Mouse (Mus musculus) G1E (cell line): Measurements from ENCODE around the gene Cux1. TPM values are rescaled to one million over a fixed set of nuclear protein-coding genes. Genes with fewer than 3 reads are reported as not detected.

ENCODE experiments used
- ATAC-seq: 2 replicates; pipeline ENCODE4 v1.8.0; 2016; ENCODE audit warnings: mild to moderate bottlenecking; ENCODE audit not compliant: insufficient number of reproducible peaks, poor library complexity, low FRiP score, severe bottlenecking; ENCODE audit errors: extremely low read depth
- DNase-seq: peaks from one replicate; pipeline ENCODE4 v3.0.0; 2012; ENCODE audit warnings: low spot score
- H3K27me3 ChIP-seq: 2 replicates; pipeline ENCODE4 v1.6.1; 2012; ENCODE audit warnings: mild to moderate bottlenecking, low read length, inconsistent platforms; ENCODE audit not compliant: insufficient read depth
- H3K36me3 ChIP-seq: replicated peaks from 2 replicates; pipeline ENCODE3; 2012; ENCODE audit warnings: mild to moderate bottlenecking, inconsistent platforms
- H3K4me1 ChIP-seq: 2 replicates; pipeline ENCODE4 v1.6.1; 2012; ENCODE audit warnings: low read depth, low read length, inconsistent platforms, mixed read lengths; ENCODE audit not compliant: insufficient read depth
- H3K4me3 ChIP-seq: 2 replicates; pipeline ENCODE4 v1.5.1; 2012; ENCODE audit warnings: low read depth, mild to moderate bottlenecking, inconsistent platforms, low read length, moderate library complexity, mixed read lengths
- H3K9me3 ChIP-seq: replicated peaks from 2 replicates; pipeline ENCODE4 v1.6.1; 2012; ENCODE audit warnings: inconsistent platforms
- CTCF ChIP-seq: IDR thresholded peaks from 2 replicates; pipeline ENCODE4 v1.5.1; 2012; ENCODE audit warnings: low read depth, low read length, inconsistent platforms, mixed read lengths
- GATA1 ChIP-seq: IDR thresholded peaks from 2 replicates; pipeline ENCODE4 v1.6.1; 2012; ENCODE audit warnings: borderline replicate concordance, low read length, inconsistent platforms, mixed read lengths
- GATA2 ChIP-seq: IDR thresholded peaks from 2 replicates; pipeline ENCODE4 v1.6.1; 2012; ENCODE audit warnings: low read depth, low read length, inconsistent platforms, borderline replicate concordance
- POLR2AphosphoS5 ChIP-seq: IDR thresholded peaks from 2 replicates; pipeline ENCODE4 v1.6.1; 2012; ENCODE audit warnings: low read depth, low read length, inconsistent platforms; ENCODE audit not compliant: insufficient replicate concordance
- TAL1 ChIP-seq: conservative IDR thresholded peaks from 2 replicates; pipeline ENCODE4 v1.6.1; 2012; ENCODE audit warnings: low read depth, low read length, inconsistent platforms, mixed read lengths
- polyA plus RNA-seq: library from polyadenylated mRNA; stranded (reverse); fragments of >175 nt; gene quantifications from 2 replicates; pipeline ENCODE4 v1.2.3, GENCODE M21; 2012
- total RNA-seq, 2 experiments: library from RNA; stranded (forward) in 1 of 2; stranded (reverse) in 1 of 2; fragments of 200-1000 nt in 1 of 2; fragments of >200 nt in 1 of 2; fragmentation: Nextera tagmentation in 1 of 2; gene quantifications; 2 replicates each; pipeline ENCODE4 v1.2.3; 2014 to 2017

Cux1 gene
- total and polyA plus RNA-seq, 3 experiments, result 0.03 to 0.11 TPM; not detected in 1

- Histone ChIP-seq H3K4me3 (no peak overlapping the region), H3K27me3 (peaks cover 6% of the 10 kb centered on the region; the same call in 1 of the 2 replicates), H3K4me1 (no peaks in the 10 kb centered on the region), H3K36me3 (no peaks in the 10 kb centered on the region), H3K9me3 (no peaks in the 10 kb centered on the region)
- TF ChIP-seq CTCF, result no peak
- ATAC-seq, result no peak
- no peak for DNase-seq
Measured at GRCm38 (mm10) chr5:136286566-136286965, 280.7 kb downstream of the Cux1 start.

DNA sequence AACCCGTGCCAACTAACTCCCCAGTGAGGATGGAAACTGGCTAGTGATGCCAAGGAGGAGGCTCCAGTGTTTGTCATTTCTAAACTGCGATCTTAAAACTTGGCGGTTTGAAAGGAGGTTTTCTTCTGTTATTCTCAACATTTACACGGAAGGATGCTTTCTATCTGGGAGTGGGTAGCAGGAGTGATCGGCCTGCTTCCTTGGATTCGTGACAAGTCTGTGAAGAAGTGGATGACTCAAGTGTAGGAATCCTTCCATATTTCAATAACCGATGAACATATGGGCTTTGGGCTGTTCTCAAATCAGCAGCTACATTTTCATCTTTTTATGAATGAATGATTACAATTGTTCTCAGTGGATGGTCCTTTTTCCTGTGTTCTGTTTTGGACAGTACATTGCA, 282.2 kb downstream of the Cux1 start:
- H3K27me3 ChIP-seq, result peaks cover 6% of the 10 kb centered on the region; the same call in 1 of the 2 replicates
- no peak for ATAC-seq
- no peaks in the 10 kb centered on the region for H3K4me1 ChIP-seq
- H3K9me3 ChIP-seq, result no peaks in the 10 kb centered on the region
- H3K4me3 ChIP-seq, result no peak overlapping the region
- no peaks in the 10 kb centered on the region for H3K36me3 ChIP-seq
- no peak for DNase-seq
- TF ChIP-seq GATA2 (no peak), TAL1 (no peak), POLR2AphosphoS5 (no peak), CTCF (no peak), GATA1 (no peak)

DNA sequence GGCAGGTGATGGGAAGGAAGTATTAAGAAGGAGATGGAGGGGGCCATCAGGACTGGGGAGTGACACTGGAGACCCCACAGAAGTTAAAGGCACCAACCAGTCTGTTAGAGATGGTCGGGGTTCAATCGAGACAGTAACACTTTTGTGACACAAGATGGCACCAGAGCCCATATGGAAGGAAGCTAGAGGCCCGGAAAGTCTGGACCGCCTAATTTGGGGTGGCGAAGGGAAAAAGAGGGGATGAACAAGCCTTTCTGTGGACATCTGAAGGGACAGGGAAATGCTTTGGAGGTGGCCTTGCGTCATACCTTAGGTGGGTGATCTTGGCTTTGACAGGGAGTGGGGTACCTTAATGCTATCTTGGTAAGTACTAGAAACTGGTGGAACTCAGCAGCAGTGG, 285.9 kb downstream of the Cux1 start:
- no peak for DNase-seq
- Histone ChIP-seq H3K4me3 (no peak overlapping the region), H3K4me1 (no peaks in the 10 kb centered on the region), H3K27me3 (no peaks in the 10 kb centered on the region), H3K9me3 (no peaks in the 10 kb centered on the region), H3K36me3 (no peaks in the 10 kb centered on the region)
- TF ChIP-seq POLR2AphosphoS5 (no peak), TAL1 (no peak), GATA2 (no peak), CTCF (no peak), GATA1 (no peak)
- ATAC-seq, result no peak

- no peak for TF ChIP-seq GATA2
- no peak for TF ChIP-seq POLR2AphosphoS5
- TF ChIP-seq GATA1, result no peak
- no peak for TF ChIP-seq CTCF
- TF ChIP-seq TAL1, result no peak
- Histone ChIP-seq H3K4me1 (no peaks in the 10 kb centered on the region), H3K4me3 (no peak overlapping the region), H3K27me3 (no peaks in the 10 kb centered on the region), H3K36me3 (no peaks in the 10 kb centered on the region), H3K9me3 (no peaks in the 10 kb centered on the region)
- ATAC-seq, result no peak
- DNase-seq, result no peak
Measured at GRCm38 (mm10) chr5:136274739-136275138, 292.6 kb downstream of the Cux1 start.

DNA sequence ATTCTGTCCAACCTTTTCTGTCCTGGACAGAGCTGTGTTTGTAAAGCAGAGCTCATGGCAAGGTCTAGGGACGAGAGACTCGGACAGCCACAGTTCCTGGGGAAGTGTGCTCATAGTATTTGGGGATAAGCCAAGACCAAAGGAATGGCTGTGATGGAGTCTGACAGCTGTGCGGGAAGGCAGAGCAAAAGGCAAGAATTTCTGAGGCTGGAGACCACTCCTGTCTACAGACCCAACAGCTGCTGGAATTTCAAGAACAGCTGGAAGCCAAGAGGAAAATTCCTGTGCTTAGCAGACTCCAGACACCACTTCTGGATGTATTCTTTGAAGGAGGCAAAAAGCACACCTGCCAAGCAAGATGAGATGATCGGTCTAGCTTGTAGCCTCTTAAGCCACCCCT, 297.4 kb downstream of the Cux1 start:
- Histone ChIP-seq H3K36me3 (no peaks in the 10 kb centered on the region), H3K4me3 (no peak overlapping the region)
- ATAC-seq, result no peak

GRCm38 (mm10) chr5:136266077-136266476, 301.2 kb downstream of the Cux1 start:
- TF ChIP-seq POLR2AphosphoS5, result no peak
- no peak for TF ChIP-seq TAL1
- no peaks in the 10 kb centered on the region for H3K9me3 ChIP-seq

More for the DNA sequence above, 297.4 kb downstream of the Cux1 start:
- Histone ChIP-seq H3K27me3 (no peaks in the 10 kb centered on the region), H3K9me3 (no peaks in the 10 kb centered on the region), H3K4me1 (no peaks in the 10 kb centered on the region)
- TF ChIP-seq CTCF (no peak), GATA2 (no peak), TAL1 (no peak), GATA1 (no peak)
- no peak for DNase-seq

DNA sequence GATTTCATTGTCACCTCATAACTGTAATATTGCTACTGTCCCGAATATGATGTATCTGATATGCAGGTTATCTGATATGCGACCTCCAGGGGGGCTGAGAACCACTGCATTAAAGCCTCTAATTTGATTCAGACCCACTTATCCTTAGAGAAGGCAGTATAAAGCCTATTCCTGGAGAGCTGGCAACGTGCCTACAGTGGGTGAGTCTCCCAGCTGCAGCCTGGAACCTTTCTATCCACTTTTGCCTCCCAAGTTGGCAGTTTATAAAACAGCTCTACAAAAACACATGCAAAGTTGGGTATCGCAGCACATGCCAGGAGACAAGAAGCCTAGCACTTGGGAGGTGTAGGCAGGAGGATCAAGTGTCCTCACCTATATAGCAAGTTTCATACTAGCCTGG, 303.9 kb downstream of the Cux1 start:
- Histone ChIP-seq H3K4me1 (no peaks in the 10 kb centered on the region), H3K36me3 (no peaks in the 10 kb centered on the region), H3K27me3 (no peaks in the 10 kb centered on the region; the same call in 1 of the 2 replicates), H3K4me3 (no peak overlapping the region), H3K9me3 (no peaks in the 10 kb centered on the region)
- DNase-seq, result no peak
- TF ChIP-seq TAL1 (no peak), POLR2AphosphoS5 (no peak), GATA2 (no peak), CTCF (no peak), GATA1 (no peak)
- ATAC-seq, result no peak

More at GRCm38 (mm10) chr5:136266077-136266476, 301.2 kb downstream of the Cux1 start:
- H3K4me1 ChIP-seq, result no peaks in the 10 kb centered on the region
- DNase-seq, result no peak
- no peak for ATAC-seq
- H3K36me3 ChIP-seq, result no peaks in the 10 kb centered on the region
- H3K4me3 ChIP-seq, result no peak overlapping the region
- no peaks in the 10 kb centered on the region; the same call in 1 of the 2 replicates for H3K27me3 ChIP-seq
